Mouse (Mus musculus) myocyte (in vitro differentiated cells): ENCODE data around the gene 4930519G04Rik. TPM values are rescaled to one million over a fixed set of nuclear protein-coding genes. Genes with fewer than 3 reads are reported as not detected.

ENCODE experiments used
- H3K27me3 ChIP-seq: one replicate; pipeline ENCODE4 v1.6.1; 2011; ENCODE audit not compliant: control insufficient read depth, insufficient read depth, insufficient read length
- H3K36me3 ChIP-seq: one replicate; pipeline ENCODE4 v1.6.1; 2011; ENCODE audit not compliant: control insufficient read depth, insufficient read depth
- H3K4me2 ChIP-seq: one replicate; pipeline ENCODE4 v1.6.1; 2011; ENCODE audit warnings: low read depth, control low read depth
- H3K4me3 ChIP-seq: one replicate; pipeline ENCODE4 v1.5.1; 2011; ENCODE audit warnings: mild to moderate bottlenecking, control low read depth, moderate library complexity
- H3K79me2 ChIP-seq: one replicate; pipeline ENCODE4 v1.6.1; 2011; ENCODE audit not compliant: control insufficient read depth, insufficient read depth
- H3ac ChIP-seq: one replicate; pipeline ENCODE4 v1.6.1; 2011; ENCODE audit not compliant: control insufficient read depth, insufficient read length
- CEBPB ChIP-seq: IDR thresholded peaks from 2 replicates; pipeline ENCODE4 v1.6.1; 2011; ENCODE audit warnings: mild to moderate bottlenecking, moderate library complexity; ENCODE audit not compliant: poor library complexity, insufficient read depth, severe bottlenecking
- E2F4 ChIP-seq: IDR thresholded peaks from one replicate; pipeline ENCODE4 v1.6.1; 2011; ENCODE audit warnings: mild to moderate bottlenecking, control low read depth, moderate library complexity; ENCODE audit not compliant: insufficient read depth
- MAX ChIP-seq: IDR thresholded peaks from one replicate; pipeline ENCODE4 v1.6.1; 2011; ENCODE audit warnings: low read depth, mild to moderate bottlenecking, control low read depth
- MYOD1 ChIP-seq, 3 experiments: IDR thresholded peaks; one replicate each; pipeline ENCODE4 v1.6.1; 2011; ENCODE audit warnings: control low read depth in 2 of 3, low read depth in 2 of 3, mild to moderate bottlenecking in 2 of 3, moderate library complexity in 1 of 3; ENCODE audit not compliant: insufficient read length in 2 of 3, control insufficient read depth in 1 of 3
- MYOG ChIP-seq, 3 experiments: IDR thresholded peaks; one replicate each; pipeline ENCODE4 v1.6.1; 2011; ENCODE audit warnings: control low read depth in 2 of 3, low read depth in 2 of 3, mild to moderate bottlenecking in 2 of 3; ENCODE audit not compliant: insufficient read length in 2 of 3, control insufficient read depth in 1 of 3, insufficient read depth in 1 of 3
- POLR2A ChIP-seq: IDR thresholded peaks from one replicate; pipeline ENCODE4 v1.6.1; 2011; ENCODE audit warnings: low read depth, mild to moderate bottlenecking, control low read depth, moderate library complexity; ENCODE audit not compliant: insufficient read length
- POLR2AphosphoS2 ChIP-seq: IDR thresholded peaks from one replicate; pipeline ENCODE4 v1.6.1; 2011; ENCODE audit warnings: low read depth, control low read depth; ENCODE audit not compliant: insufficient read length
- REST ChIP-seq: IDR thresholded peaks from one replicate; pipeline ENCODE4 v1.6.1; 2011; ENCODE audit warnings: mild to moderate bottlenecking, control low read depth, moderate library complexity; ENCODE audit not compliant: insufficient read depth, insufficient read length
- SRF ChIP-seq: IDR thresholded peaks from one replicate; pipeline ENCODE4 v1.6.1; 2011; ENCODE audit warnings: low read depth; ENCODE audit not compliant: control insufficient read depth, insufficient read length
- TCF12 ChIP-seq: IDR thresholded peaks from one replicate; pipeline ENCODE4 v1.6.1; 2011; ENCODE audit warnings: mild to moderate bottlenecking, control low read depth; ENCODE audit not compliant: poor library complexity, insufficient read depth, severe bottlenecking
- TCF3 ChIP-seq: IDR thresholded peaks from one replicate; pipeline ENCODE4 v1.6.1; 2011; ENCODE audit warnings: low read depth, control low read depth; ENCODE audit not compliant: insufficient read length
- USF1 ChIP-seq: IDR thresholded peaks from one replicate; pipeline ENCODE4 v1.6.1; 2011; ENCODE audit warnings: low read depth, mild to moderate bottlenecking, control low read depth, moderate library complexity
- polyA plus RNA-seq: library from polyadenylated mRNA; unstranded; fragments of >200 nt; fragmentation: generic; extraction: Trizol; gene quantifications from one replicate; pipeline ENCODE4 v1.2.1, GENCODE M21; 2012; ENCODE audit warnings: missing spikeins

The 4930519G04Rik gene
- polyA plus RNA-seq, 1 experiment = not detected

DNA sequence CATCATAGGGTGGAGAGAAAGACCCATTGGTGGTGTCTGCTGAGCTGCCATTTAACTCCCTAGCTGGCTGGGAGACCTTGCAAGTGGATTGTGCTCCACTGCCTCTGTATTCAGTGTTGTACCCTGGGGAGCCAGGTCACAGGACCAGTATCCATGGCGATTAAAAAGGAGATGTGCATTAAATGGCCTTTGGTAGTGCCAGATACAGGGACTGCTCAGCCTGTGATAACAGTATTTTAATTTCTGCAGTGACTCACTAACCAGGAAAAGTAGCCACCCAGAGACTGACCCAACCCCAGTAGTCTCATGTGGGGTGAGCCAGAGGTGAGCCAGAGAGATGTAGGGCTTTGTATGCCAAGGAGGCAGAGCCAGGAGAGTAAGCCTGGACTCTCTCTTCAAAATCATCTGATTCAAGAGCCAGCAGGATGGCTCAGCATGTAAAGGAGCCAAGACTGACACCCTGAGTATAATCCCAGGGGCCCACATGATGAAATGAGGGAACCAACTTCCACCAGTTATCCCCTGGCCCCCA is 72.8 kb downstream of the 4930519G04Rik start:
- H3K36me3 ChIP-seq = no peaks in the 10 kb centered on the region
- H3K4me3 ChIP-seq = no peak overlapping the region
- no peak for TF ChIP-seq USF1
- TF ChIP-seq POLR2A = no peak
- H3ac ChIP-seq = no peak overlapping the region
- no peaks in the 10 kb centered on the region for H3K79me2 ChIP-seq
- H3K4me2 ChIP-seq = peak overlapping the region; percentile 10
- H3K27me3 ChIP-seq = no peaks in the 10 kb centered on the region

DNA sequence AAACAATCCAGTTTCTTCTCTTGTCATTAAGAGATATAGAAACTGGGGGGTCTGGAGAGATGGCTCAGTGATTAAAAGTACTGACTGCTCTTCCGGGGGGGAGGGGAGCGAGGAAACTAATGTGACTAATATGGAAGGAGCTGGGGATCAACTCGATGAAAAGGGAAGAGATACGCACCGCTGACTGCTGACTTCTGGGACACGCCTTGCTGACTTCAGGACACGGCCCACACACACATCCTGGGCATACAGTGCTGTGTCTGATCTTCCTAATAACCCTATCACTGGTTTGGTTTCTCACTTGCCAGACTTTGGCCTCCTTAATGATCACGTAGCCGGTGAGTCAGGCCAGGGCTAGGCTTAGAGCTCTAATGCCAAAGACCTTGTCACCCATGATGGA is 73.3 kb downstream of the 4930519G04Rik start:
- H3K27me3 ChIP-seq = no peaks in the 10 kb centered on the region
- H3K4me3 ChIP-seq = no peak overlapping the region
- H3K36me3 ChIP-seq = no peaks in the 10 kb centered on the region
- H3K4me2 ChIP-seq = peak overlapping the region; percentile 10
- no peak overlapping the region for H3ac ChIP-seq
- no peaks in the 10 kb centered on the region for H3K79me2 ChIP-seq
- no peak for TF ChIP-seq E2F4
- TF ChIP-seq MAX = no peak
- no peak for TF ChIP-seq POLR2A
- TF ChIP-seq TCF12 = no peak
- no peak for TF ChIP-seq SRF
- TF ChIP-seq POLR2AphosphoS2 = no peak
- no peak for TF ChIP-seq MYOD1 (IDR thresholded peaks at IDR 0.05; ENCODE audit: control insufficient read depth in 1 of 3, insufficient read length in 2 of 3, low read depth in 2 of 3)
- no peak for TF ChIP-seq MYOG (IDR thresholded peaks at IDR 0.05; ENCODE audit: control insufficient read depth in 1 of 3, insufficient read depth in 1 of 3, insufficient read length in 2 of 3, low read depth in 2 of 3)
- no peak for TF ChIP-seq REST
- TF ChIP-seq CEBPB = no peak
- TF ChIP-seq TCF3 = no peak
- TF ChIP-seq USF1 = no peak

DNA sequence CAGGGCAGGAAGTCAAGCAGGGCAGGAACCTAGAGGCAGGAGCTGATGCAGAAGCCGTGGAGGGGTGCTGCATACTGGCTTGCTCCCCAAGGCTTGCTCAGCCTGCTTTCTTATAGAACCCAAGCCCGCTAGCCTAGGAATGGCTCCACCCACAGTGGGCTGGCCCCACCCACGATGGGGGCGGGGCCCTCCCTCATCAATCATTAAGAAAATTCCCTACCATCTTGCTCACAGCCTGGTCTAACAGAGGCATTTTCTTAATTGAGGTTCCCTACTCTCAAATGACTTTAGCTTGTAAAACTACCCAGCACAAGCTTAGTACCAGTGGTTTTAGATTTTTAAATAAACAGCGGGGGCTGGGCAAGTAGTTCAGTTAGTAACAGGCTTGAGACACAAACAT is 78.2 kb downstream of the 4930519G04Rik start:
- no peak overlapping the region for H3ac ChIP-seq
- H3K36me3 ChIP-seq = no peaks in the 10 kb centered on the region
- TF ChIP-seq TCF3 = no peak
- no peak for TF ChIP-seq SRF
- no peak for TF ChIP-seq E2F4
- no peak for TF ChIP-seq TCF12
- TF ChIP-seq USF1 = no peak
- TF ChIP-seq CEBPB = no peak
- no peak for TF ChIP-seq MYOG (IDR thresholded peaks at IDR 0.05; ENCODE audit: control insufficient read depth in 1 of 3, insufficient read depth in 1 of 3, insufficient read length in 2 of 3, low read depth in 2 of 3)
- TF ChIP-seq POLR2AphosphoS2 = no peak
- no peak for TF ChIP-seq MYOD1 (IDR thresholded peaks at IDR 0.05; ENCODE audit: control insufficient read depth in 1 of 3, insufficient read length in 2 of 3, low read depth in 2 of 3)
- TF ChIP-seq REST = no peak
- TF ChIP-seq POLR2A = no peak
- no peaks in the 10 kb centered on the region for H3K27me3 ChIP-seq
- H3K79me2 ChIP-seq = no peaks in the 10 kb centered on the region
- H3K4me2 ChIP-seq = no peak overlapping the region
- H3K4me3 ChIP-seq = no peak overlapping the region

DNA sequence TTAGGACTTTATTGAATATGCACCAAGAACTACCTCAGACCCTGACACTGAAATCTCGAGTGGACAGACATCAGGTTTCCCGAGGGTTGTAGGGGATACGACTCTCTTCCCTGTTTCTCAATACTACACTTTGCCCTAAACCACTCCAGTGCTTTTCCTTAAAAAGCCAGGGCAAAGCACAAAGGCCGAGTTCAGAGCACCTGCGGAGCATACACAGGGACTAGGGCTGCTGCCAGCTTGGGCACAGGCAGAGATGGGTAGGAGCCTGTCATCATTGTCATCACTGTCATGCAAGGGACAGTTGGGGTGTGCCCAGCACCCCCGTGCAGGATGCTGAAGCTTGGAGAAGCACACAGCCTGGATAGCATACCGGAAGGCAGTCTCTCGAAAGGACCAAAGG is 79.7 kb downstream of the 4930519G04Rik start:
- Histone ChIP-seq H3ac (no peak overlapping the region), H3K36me3 (no peaks in the 10 kb centered on the region), H3K79me2 (no peaks in the 10 kb centered on the region), H3K4me2 (no peak overlapping the region), H3K27me3 (no peaks in the 10 kb centered on the region), H3K4me3 (no peak overlapping the region)
- TF ChIP-seq MYOD1 (IDR thresholded peaks at IDR 0.05; ENCODE audit: control insufficient read depth in 1 of 3, insufficient read length in 2 of 3, low read depth in 2 of 3) (no peak), USF1 (no peak), CEBPB (no peak), POLR2AphosphoS2 (no peak), E2F4 (no peak), TCF12 (no peak), SRF (no peak), MAX (no peak), REST (no peak), MYOG (IDR thresholded peaks at IDR 0.05; ENCODE audit: control insufficient read depth in 1 of 3, insufficient read depth in 1 of 3, insufficient read length in 2 of 3, low read depth in 2 of 3) (no peak), TCF3 (no peak), POLR2A (no peak)

Other genes starting within 250 kb of the 4930519G04Rik start
- gene Trpv4, start 195.2 kb upstream of the 4930519G04Rik start, polyA plus RNA-seq = 0.12 TPM
- gene Gltp, start 162.7 kb upstream of the 4930519G04Rik start, polyA plus RNA-seq = 45.2 TPM
- gene Tchp, start 145.9 kb upstream of the 4930519G04Rik start, polyA plus RNA-seq = 9.3 TPM
- 51.2 TPM for gene Ankrd13a, start 79.0 kb upstream of the 4930519G04Rik start, polyA plus RNA-seq
- gene Git2, start 78.1 kb upstream of the 4930519G04Rik start, polyA plus RNA-seq = 21.6 TPM
- gene 1500011B03Rik, start 30.2 kb upstream of the 4930519G04Rik start, polyA plus RNA-seq = 31.4 TPM
- 0.25 TPM for gene Gm9936, start 5.0 kb downstream of the 4930519G04Rik start, polyA plus RNA-seq
- 2.1 TPM for gene Oasl2, start 43.3 kb downstream of the 4930519G04Rik start, polyA plus RNA-seq
- gene Oasl1, start 69.6 kb downstream of the 4930519G04Rik start, polyA plus RNA-seq = 0.56 TPM
- 19.6 TPM for gene 2210016L21Rik, start 88.5 kb downstream of the 4930519G04Rik start, polyA plus RNA-seq
- gene Hnf1a, start 117.4 kb downstream of the 4930519G04Rik start, polyA plus RNA-seq = not detected
- 24.9 TPM for gene Sppl3, start 157.5 kb downstream of the 4930519G04Rik start, polyA plus RNA-seq
- gene Gm10401, start 244.6 kb downstream of the 4930519G04Rik start, polyA plus RNA-seq = 4.4 TPM